Mouse (Mus musculus) macrophage (primary cell): ENCODE data around the gene Lrr1. TPM values are rescaled to one million over a fixed set of nuclear protein-coding genes. Genes with fewer than 3 reads are reported as not detected.

ENCODE experiments used
- H3K27ac ChIP-seq: fragments of 350-480 bp; formaldehyde crosslinking; 2 replicates; pipeline ENCODE4 v1.9.0; 2021
- H3K36me3 ChIP-seq: fragments of 350-480 bp; formaldehyde crosslinking; 2 replicates; pipeline ENCODE4 v1.9.0; 2021; ENCODE audit errors: inconsistent target
- H3K4me3 ChIP-seq: fragments of 350-480 bp; formaldehyde crosslinking; 2 replicates; pipeline ENCODE4 v1.9.0; 2021; ENCODE audit errors: inconsistent target
- H3K79me2 ChIP-seq: fragments of 350-480 bp; formaldehyde crosslinking; 2 replicates; pipeline ENCODE4 v1.9.0; 2021; ENCODE audit errors: inconsistent target
- WGBS: methylation state at CpG from one replicate; pipeline ENCODE4 v1.1.7; 2026; ENCODE audit warnings: inconsistent platforms; ENCODE audit not compliant: missing documents; 5-methylcytosine and 5-hydroxymethylcytosine counted together
- polyA plus RNA-seq: library from polyadenylated mRNA; stranded (reverse); fragments of 250-400 nt; gene quantifications from 3 replicates; pipeline ENCODE4 v1.2.4, GENCODE M21; 2018; ENCODE audit warnings: inconsistent platforms

Lrr1 gene
- polyA plus RNA-seq, 1 experiment from 2014 or later = 0.95 TPM

- Histone ChIP-seq H3K4me3 (peak within 1 kb of the TSS; percentile 53), H3K79me2 (peaks cover 10% of the 10 kb centered on the region; the same call in 1 of the 2 replicates), H3K36me3 (no peaks in the 10 kb centered on the region), H3K27ac (peak within 1 kb of the TSS; percentile 45)
- under 1% methylated on average over 37 of the region's 37 CpGs for WGBS
These were observed 59.3 kb downstream of the Lrr1 start, which contains the start of gene Pole2 for GRCm38 (mm10) chr12:69227776-69228466. Gene Pole2 (minus strand): TSS chr12:69228195.

Other genes starting within 250 kb of the Lrr1 start
- gene Rps29, start 9.6 kb upstream of the Lrr1 start, polyA plus RNA-seq = 591 to 3,066 TPM (median 2,857 TPM) in 3 replicates
- 456 to 589 TPM (median 537 TPM) in 3 replicates for gene Rpl36al, start 15.3 kb downstream of the Lrr1 start, polyA plus RNA-seq
- 69.8 to 86.8 TPM (median 81.4 TPM) in 3 replicates for gene Mgat2, start 15.3 kb downstream of the Lrr1 start, polyA plus RNA-seq
- 2.3 to 4.5 TPM (median 2.8 TPM) in 3 replicates for gene Gm49383, start 28.3 kb downstream of the Lrr1 start, polyA plus RNA-seq
- 1.5 to 3.6 TPM (median 2.6 TPM) in 3 replicates for gene Dnaaf2, start 29.6 kb downstream of the Lrr1 start, polyA plus RNA-seq
- 2.2 to 6.7 TPM (median 5.8 TPM) in 3 replicates for gene Gm49384, start 35.5 kb downstream of the Lrr1 start, polyA plus RNA-seq
- 2.5 to 13.9 TPM (median 3.7 TPM) in 3 replicates for gene Pole2, start 59.4 kb downstream of the Lrr1 start, polyA plus RNA-seq
- gene Klhdc1, start 72.4 kb downstream of the Lrr1 start, polyA plus RNA-seq = 2.3 to 6.4 TPM (median 4.2 TPM) in 3 replicates
- 14.8 to 18.2 TPM (median 15.3 TPM) in 3 replicates for gene Klhdc2, start 127.9 kb downstream of the Lrr1 start, polyA plus RNA-seq
- gene Nemf, start 188.4 kb downstream of the Lrr1 start, polyA plus RNA-seq = 22.9 to 41.8 TPM (median 30.3 TPM) in 3 replicates
- gene Arf6, start 203.3 kb downstream of the Lrr1 start, polyA plus RNA-seq = 84.8 to 161 TPM (median 114 TPM) in 3 replicates
- gene Gm9887, start 203.6 kb downstream of the Lrr1 start, polyA plus RNA-seq = 0.40 to 0.57 TPM in 2 of 3 replicates, not detected in the other